23 mouse cellular contexts compared by ENCODE assay signal in the genomic region with DNA sequence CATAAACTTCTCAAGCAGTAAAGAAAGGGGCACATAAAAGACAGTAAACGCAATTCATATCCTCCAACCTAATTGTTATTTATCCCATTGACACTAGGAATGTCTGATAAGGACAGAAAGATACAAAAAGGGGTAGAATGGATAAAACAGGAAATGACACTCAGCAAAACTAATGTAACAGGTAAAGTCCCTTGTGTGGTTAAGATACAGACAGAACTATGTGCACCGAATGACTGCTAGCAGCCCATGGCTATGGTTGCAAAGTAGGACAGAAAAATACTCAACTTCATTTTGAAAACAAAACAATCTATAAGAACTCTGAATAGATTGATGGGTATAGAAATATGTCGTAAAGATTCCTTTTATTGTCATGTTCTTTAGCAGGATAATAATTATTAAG.
"Had no signal": no experiment of that assay in that cellular context is flagged by ENCODE, and none has a peak within 500 bp of the region (broad histone marks: within the 10 kb centered on the region; RNA-seq: fewer than 3 reads in every experiment).

No protein-coding gene starts in this region.

- H3K36me3 ChIP-seq: heart, embryonic 10.5 days; heart, embryonic 12.5 days; hindbrain, embryonic 10.5 days; hindbrain, embryonic 12.5 days; intestine, embryonic 15.5 days; limb, embryonic 10.5 days; limb, embryonic 12.5 days; liver, embryonic 13.5 days had no signal

- DNase-seq: gastrocnemius, postnatal 14 days; gastrocnemius, postnatal 36 days; heart, adult 18-20 months; heart, postnatal 10 days; heart, postnatal 4 days; kidney, adult 18-20 months; kidney, adult 8-10 months; kidney, postnatal 10 days; kidney, postnatal 25 days; kidney, postnatal 4 days; liver; liver, embryonic 13.5 days had no signal

- H3K4me3 ChIP-seq: heart, embryonic 10.5 days; heart, embryonic 12.5 days; hindbrain, embryonic 10.5 days; hindbrain, embryonic 12.5 days; intestine, embryonic 15.5 days; layer of hippocampus, adult 2 months; left cerebral cortex, adult 2 months; limb, embryonic 10.5 days; limb, embryonic 12.5 days; liver, embryonic 13.5 days had no signal

- ATAC-seq: hindbrain, embryonic 16.5 days; intestine, embryonic 15.5 days had no signal

- H3K27me3 ChIP-seq: heart, embryonic 12.5 days; hindbrain, embryonic 12.5 days; intestine, embryonic 15.5 days; limb, embryonic 12.5 days; liver, embryonic 13.5 days had no signal

- H3K4me1 ChIP-seq: heart, embryonic 10.5 days; heart, embryonic 12.5 days; hindbrain, embryonic 10.5 days; hindbrain, embryonic 12.5 days; intestine, embryonic 15.5 days; limb, embryonic 10.5 days; limb, embryonic 12.5 days; liver, embryonic 13.5 days had no signal

- H3K27ac ChIP-seq: heart, embryonic 10.5 days; hindbrain, embryonic 10.5 days; hindbrain, embryonic 12.5 days; hindbrain, embryonic 14.5 days; intestine, embryonic 15.5 days; layer of hippocampus, adult 2 months; left cerebral cortex, adult 2 months; limb, embryonic 10.5 days; limb, embryonic 12.5 days; liver, embryonic 13.5 days had no signal
